Mouse (Mus musculus) heart, adult 2 months (tissue): Measurements from ENCODE around the gene St7.

Experiments
- CTCF ChIP-seq: fragments of 200-600 bp; IDR thresholded peaks from 2 replicates; pipeline ENCODE4 v1.8.1; 2022; ENCODE audit warnings: antibody characterized with exemption, mild to moderate bottlenecking, moderate library complexity
- POLR2A ChIP-seq: fragments of 200-500 bp; IDR thresholded peaks from 2 replicates; pipeline ENCODE4 v1.6.1; 2011; ENCODE audit warnings: mild to moderate bottlenecking, low read depth, low read length, control low read depth; ENCODE audit not compliant: insufficient read depth

DNA sequence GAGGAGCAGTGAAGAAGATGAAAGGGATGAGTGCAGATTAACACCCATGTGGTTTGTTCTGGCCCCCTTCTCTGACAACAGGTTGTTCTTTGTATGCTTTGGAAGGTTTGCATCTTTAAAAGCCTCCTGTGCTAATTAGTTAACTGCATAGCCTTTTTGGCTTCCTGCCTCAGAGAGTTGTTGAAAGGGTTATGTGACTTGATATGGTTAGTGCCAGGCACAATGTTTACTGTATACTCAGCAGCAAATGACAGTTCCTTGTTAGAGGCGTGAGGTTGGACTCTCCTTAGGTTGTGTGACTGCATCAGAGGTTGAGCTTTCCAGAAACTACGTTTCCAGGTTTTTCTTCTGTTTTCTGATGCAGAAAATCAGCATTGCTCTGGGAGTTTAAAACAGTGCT is 158.6 kb downstream of the St7 start:
- TF ChIP-seq CTCF (no peak), POLR2A (no peak)
